Mouse (Mus musculus) thymus, postnatal 14 days (tissue): ENCODE measurements around the gene Gch1.

Experiments
- DNase-seq: peaks from one replicate; pipeline ENCODE4 v3.0.0; 2021

The Gch1 gene

DNA sequence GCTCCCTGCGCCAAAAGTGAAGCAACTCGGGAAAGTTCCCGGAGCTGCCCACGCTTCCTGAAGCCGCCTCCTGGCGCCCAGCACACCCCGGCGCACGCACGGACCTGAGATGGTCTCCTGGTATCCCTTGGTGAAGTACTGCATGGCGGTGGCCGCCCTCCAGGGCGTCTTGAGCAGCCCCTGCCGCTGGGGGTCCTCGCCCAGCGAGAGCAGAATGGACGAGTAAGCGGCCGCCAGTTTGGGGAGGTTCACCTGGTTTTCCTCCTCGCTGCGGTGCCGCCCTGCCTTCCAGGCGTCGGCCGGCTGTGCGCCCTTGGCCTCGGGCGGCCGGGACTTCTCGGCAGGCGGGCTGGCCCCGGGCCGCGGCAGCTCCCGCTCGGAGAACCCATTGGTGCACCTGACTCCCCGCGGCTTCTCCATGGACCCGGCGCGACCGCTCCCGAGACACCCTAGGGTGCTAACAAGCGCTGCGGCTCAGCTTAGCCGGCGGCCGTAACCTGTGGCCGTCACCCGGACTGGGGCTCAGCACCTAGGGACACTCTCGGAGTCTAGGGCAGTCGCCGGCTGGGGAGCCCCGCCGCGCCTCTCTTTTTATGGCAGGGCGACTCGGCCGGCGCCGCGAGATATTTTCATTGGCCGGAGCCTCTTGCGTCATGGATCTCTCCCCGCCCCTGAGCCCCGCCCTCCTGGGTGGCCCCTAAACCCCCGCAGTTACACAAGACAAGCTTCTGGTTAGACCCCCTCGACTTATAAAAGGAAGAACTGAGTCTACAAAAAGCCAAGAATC is at the start of gene Gch1:
Gene Gch1 (minus strand): TSS at position 566 of the 787 bp plus-strand sequence.
- DNase-seq, result peak; percentile 91

DNA sequence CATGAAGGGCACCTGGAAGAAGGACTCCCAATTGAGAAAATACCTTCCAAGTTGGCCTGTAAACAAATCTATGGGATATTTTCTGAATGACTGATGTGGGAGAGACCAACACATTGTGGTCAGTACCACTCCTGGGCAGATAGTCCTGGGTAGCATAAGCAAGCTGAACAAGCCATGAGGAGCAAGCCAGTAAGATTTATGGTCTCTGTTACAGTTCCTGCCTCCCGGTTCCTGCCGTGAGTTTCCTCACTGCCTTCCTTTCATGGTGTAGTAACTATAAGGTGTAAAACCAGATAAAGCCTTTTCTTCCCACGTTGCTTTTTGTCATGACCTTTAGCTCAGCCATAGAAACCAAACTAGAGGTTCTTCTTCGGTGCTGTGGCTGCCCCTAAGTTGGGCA is 48.1 kb upstream of the Gch1 start:
- DNase-seq, result no peak

GRCm38 (mm10) chr14:47236491-47236890 is 47.3 kb upstream of the Gch1 start:
- no peak for DNase-seq

- DNase-seq, result peak; percentile 24
Measured at GRCm38 (mm10) chr14:47234526-47235250, 45.5 kb upstream of the Gch1 start.

- DNase-seq, result no peak
Measured at GRCm38 (mm10) chr14:47234032-47234431, 44.8 kb upstream of the Gch1 start.

DNA sequence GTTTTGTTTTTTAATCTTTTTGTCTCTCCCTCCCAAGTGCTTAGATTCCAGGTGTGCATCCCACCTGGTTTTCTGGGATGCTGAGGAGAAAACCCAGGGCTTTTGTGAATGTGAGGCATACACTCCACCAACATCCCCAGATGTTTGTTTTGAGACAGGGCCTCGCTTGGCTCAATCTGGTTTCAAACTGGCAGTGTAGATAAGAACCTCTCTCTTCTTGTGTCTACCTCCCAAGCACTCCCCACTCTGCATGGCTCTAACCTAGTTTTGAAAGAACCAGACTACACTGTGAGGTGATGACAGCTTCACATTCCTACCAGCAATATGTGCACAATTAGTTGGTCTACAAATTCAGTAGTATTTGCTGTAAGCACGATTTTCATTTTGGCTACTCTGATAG is 44.4 kb upstream of the Gch1 start:
- no peak for DNase-seq

GRCm38 (mm10) chr14:47229796-47230376 is 40.7 kb upstream of the Gch1 start:
- no peak for DNase-seq

GRCm38 (mm10) chr14:47225931-47226330 is 36.7 kb upstream of the Gch1 start:
- DNase-seq, result no peak

DNA sequence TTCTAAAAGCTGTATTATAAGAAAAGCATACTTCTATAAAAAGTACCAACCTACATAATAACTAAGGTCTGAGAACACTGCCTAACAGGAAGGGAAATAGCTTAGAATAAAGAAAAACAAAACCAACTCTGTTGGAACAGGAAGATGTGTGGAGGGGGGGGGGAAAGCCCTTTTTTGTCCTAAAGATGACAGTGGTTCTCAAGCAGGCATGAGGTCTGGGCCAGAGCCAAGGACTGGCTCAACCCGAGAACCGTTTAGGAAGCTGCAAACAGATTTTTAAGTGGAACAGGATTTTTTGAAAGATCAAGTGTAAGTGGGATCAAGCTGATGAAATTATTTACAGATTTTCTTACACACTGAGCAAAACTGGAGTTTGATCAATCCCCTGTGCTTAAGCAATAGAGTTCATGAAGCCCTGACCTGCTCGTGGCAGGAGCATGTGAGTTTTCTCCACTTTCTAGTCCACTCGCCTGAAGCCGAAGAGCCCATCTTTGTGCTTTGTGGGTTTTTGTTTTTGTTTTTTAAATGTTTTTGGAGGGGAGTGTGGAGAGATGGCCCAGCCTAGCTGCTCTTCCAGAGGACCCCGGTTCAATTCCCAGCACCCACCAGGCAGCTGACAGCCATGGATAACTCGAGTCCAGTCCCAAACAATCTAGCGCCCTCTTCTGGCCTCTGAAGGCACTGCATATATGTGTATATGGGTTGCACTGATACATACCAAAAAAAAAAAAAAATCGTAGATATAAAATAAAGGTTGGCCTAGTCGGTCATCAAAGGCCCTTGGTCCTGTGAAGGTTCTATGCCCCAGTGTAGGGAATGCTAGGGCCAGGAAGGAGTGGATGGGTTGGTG is 35.5 kb upstream of the Gch1 start:
- DNase-seq, result peak; percentile 64

DNA sequence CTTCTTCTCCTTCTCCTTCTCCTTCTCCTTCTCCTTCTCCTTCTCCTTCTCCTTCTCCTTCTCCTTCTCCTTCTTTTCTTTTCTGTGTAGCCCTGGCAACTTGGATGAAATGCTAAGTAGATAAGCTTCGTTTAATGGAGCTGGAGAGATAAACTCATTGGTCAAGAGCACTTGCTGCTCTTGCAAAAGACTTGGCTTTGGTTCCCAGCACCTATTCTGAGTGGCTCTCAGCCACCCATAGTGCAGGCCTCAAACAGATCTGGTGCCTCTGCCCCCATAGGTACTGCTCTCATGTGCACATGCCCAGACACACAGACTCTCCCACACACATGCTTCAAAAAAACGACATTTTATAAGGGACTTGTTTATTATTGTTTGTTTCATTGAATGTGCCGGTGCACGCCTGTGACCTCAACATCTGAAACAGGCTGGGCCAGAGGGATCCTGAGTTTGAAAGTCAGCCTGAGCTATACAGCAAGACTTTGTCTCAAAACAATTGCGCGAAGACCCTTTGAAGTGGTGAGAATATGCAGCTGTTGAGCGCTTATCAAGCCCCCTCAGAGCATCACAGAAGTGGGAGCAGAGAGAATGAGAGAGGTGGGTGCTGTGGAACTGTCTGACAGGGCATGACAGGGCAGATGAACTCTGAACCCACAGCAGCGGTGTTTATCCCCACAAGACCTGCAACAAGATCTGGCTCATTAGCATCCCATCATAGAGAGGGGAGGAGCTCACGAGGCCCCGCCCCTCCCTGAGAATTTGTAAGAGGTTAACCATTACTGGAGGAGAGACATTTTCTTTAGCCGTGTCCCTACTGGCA is 33.6 kb upstream of the Gch1 start:
- peak; percentile 84 for DNase-seq

GRCm38 (mm10) chr14:47221567-47221966 is 32.4 kb upstream of the Gch1 start:
- DNase-seq, result peak; percentile 26

DNA sequence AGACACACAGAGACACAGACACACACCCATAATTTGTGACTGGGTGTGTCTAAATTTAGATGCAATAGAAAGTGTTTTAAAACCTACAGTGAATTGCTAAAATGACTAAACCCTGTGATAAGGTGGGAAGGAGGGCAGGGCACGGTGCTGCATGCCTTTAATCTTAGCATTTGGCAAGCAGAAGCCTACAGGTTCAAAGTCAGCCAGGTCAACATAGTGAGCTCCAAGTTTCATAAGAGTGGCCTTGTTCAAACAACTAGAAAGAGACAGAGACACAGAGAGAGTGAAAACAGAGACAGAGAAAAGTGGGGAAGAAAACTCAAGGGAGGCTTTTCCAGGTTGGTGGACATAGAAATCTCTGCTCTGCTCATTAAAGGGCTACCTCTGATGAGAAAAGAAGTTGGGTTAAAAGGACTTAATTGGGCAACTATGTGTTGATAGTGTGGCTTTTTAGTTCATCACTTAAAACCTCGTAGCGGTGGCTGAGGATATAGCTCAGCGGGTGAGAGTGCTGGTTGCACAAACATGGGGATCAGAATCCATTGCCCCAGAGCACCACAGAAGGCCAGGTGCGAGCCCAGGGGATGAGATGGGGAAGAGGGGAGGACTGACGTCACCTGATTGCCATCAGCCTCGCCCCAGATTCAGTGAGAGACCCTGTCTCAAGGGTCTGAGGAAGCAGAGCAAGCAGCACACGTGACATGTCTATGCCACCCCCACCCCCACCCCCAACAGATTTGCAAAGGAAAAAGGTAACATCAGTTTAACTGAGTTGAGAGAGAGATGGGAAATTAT is 31.2 kb upstream of the Gch1 start:
- DNase-seq, result peak; percentile 48

DNA sequence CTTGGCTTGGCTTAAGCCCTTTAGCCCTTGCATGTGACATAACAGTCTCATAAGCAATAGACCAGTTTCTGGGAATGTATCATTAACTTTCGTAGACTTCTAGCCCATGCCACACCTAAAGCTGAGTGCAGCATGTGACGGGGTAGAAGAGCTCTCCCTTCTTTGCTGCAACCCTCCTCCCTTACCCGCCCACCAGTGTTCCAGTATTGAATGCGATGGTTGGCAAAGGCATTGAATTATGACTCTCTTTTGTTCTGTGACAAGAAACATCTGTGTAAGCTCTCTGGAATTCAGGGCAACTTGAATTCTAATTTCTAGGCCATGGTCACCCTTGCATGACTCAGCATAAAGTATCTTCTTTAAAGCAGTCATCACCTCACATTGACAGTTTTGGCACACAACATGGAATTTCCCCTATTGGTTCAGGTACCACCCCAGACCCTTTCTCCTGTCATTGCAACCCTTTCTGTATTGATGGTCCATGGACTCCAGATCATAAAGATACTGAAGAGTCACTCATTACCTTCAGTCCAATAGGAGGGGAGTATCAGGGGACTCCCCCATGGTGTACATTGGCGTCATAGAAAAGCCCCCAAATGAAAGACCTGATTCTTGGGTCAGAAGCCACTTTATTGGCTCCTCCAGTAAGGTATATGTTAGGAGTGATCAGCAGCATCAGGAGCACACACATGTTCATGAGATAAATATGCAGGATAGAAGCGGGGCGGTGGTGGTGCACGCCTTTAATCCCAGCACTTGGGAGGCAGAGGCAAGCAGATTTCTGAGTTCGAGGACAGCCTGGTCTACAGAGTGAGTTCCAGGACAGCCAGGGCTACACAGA is 29.8 kb upstream of the Gch1 start:
- DNase-seq, result no peak

- no peak for DNase-seq
Measured at GRCm38 (mm10) chr14:47216541-47216940, 27.3 kb upstream of the Gch1 start.

- DNase-seq, result no peak
Measured at GRCm38 (mm10) chr14:47214367-47214766, 25.2 kb upstream of the Gch1 start.

DNA sequence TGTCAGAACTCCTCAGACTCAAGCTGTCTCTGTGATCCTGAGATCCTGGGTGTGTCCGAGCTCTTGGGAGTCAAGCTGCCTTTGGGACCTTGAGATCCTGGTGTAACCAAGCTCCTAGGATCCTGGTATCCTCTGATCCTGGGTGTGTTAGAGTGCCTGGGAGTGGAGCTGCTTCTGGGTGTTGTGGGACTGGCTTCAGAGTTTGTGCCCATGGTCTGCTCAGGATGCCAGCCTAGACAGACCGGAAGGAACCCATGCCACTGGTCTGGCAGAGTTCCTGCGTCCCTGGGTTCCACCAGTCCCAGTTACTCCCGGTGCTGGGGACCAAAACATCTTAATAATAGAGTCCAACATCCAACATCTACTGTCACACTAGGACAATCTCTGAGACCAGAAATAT is 24.1 kb upstream of the Gch1 start:
- DNase-seq, result no peak

GRCm38 (mm10) chr14:47209669-47210164 is 20.5 kb upstream of the Gch1 start:
- no peak for DNase-seq

DNA sequence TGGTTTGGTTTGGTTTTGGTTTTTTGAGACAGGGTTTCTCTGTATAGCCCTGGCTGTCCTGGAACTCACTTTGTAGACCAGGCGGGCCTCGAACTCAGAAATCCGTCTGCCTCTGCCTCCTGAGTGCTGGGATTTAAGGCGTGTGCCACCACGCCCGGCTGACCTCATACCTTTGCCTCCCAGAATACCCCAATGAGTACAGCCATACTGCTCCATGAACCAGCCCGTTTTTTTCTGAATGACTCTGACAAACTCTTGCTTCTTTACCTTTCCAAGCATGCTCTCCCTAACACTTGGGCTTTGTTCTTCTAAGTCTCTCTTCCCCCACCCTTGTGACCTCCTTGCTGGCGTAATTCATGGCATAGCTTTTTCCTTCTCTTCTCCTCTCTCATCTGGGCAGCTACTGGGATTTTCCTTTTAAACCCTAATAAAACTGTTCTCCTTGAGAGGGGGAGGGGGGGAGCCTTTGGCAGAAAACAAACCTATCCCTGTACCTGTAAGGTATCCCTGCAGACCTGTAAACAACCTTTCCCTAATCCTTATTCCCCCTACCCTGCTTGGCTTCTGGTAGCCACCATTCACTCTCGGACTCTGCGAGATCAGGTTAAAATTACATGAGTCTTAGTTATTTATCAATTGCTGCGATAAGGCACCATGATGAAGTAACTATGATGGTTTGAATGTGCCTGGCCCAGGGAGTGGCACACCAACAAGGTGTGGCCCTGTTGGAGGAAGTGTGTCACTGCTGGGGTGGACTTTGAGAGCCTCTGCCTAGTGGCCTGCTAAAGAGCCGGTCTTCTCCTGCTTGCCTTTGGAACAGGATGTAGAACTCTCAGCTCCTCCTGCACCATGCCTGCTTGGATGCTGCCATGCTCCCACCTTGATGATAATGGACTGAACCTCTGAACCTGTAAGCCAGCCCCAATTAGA is 19.6 kb upstream of the Gch1 start:
- DNase-seq, result no peak

- no peak for DNase-seq
Measured at GRCm38 (mm10) chr14:47206601-47207000, 17.4 kb upstream of the Gch1 start.
